Mouse (Mus musculus): Measurements from ENCODE around the gene Gm20696.
A peak's percentile ranks its signal among the peaks of the same experiment; 100 is the strongest.

The Gm20696 gene

DNA sequence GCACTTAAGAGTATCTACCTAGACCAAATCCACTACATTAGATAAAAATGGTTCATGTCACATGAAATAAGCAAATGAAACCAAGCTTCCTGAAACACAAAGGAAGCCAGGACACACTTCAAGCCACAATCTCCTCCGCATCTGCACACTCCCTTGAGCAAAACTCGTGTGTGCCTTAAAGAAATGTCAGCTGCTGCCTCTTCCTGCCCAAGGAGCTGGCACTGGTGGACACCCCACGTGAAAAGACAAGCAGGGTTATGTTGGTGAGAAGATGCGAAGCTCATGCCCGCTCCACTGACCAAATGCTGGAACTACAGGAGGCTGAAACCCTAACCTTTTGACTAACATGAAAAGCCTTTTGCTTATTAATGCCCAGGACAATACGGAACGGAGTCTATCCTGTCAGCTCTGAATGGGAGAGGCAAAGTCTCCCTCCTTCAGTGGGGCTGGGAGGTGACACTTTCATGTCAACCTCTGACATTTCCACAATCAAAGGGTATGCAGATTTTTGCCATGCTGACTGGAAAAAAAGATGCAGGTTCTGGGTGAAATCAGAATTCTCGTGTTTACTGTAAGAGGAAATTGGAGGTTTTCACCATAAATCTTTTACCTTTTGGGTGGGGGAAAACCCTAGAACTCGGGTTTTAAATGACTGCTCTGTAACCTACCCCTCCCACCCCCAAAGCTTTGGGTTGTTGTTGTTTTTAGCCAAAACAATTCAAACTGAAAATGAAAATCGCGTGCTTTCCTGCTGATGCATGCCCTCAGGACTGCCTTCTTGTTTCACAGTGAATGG lies 405.5 kb downstream of the Gm20696 start:
- peak; percentile 31 for DNase-seq (ENCODE audit: low spot score)

GRCm38 (mm10) chr6:99258346-99258745 lies 408.3 kb downstream of the Gm20696 start:
- no peak for DNase-seq (ENCODE audit: low spot score)

DNA sequence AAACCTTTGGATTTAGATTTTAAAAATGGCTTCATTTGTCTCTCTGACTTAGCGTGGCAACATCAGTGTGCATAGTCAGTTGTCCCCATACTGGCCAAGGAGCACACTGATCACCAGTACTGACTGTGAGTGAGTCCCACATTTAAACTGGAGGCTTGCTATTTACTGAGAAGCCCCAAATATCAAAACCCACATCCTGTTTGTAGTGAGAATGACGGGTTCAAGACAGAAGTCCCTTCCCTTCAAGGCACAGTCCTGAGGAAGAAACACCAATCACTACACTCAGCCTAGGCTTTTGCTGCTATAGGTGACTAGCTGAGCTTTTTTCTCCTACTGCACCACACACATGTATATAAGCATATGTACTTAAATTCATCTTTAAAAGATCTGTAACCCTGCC lies 408.9 kb downstream of the Gm20696 start:
- DNase-seq (ENCODE audit: low spot score) = no peak

DNA sequence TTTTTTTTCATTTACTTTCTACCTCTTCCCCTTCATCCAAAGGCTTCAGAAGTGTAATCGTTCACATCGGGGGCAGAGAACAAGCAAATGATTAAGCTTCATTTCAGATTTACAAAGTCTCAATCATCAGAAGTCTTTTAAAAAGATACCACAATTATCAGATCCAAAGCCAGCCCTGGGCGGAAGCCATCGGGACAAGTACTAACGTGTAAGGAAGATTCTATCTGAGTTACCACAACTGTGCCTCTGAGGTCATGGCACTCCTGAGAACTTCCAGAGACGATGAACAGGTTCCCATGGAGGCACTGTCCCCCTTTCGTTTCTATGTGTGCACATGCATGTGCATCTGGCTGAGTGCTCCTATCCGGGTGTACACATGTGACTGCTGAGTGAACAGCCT lies 413.3 kb downstream of the Gm20696 start:
- DNase-seq (ENCODE audit: low spot score) = no peak

- peak; percentile 65 for DNase-seq (ENCODE audit: low spot score)
Measured at GRCm38 (mm10) chr6:99252816-99253215, 413.8 kb downstream of the Gm20696 start.

DNA sequence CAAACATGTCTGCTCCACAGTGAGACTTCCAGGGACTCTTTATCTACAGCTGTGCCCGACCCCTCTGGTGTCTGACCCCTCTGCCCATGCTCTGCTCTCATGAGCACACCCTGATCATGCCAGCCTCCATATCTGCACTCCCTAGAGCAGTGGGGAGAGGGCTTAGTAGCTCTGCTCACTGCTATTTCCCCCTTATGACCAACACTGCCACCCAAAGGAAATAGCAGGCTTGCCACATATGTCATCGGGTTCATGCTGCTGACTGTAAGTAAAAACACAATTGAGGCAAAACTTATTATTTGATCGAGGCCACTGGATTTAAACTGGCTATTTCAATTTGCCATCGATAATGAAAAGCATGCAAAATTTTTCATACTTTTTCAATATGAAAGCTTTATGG lies 414.7 kb downstream of the Gm20696 start:
- no peak for DNase-seq (ENCODE audit: low spot score)

GRCm38 (mm10) chr6:99251222-99251621 lies 415.4 kb downstream of the Gm20696 start:
- DNase-seq (ENCODE audit: low spot score) = no peak

DNA sequence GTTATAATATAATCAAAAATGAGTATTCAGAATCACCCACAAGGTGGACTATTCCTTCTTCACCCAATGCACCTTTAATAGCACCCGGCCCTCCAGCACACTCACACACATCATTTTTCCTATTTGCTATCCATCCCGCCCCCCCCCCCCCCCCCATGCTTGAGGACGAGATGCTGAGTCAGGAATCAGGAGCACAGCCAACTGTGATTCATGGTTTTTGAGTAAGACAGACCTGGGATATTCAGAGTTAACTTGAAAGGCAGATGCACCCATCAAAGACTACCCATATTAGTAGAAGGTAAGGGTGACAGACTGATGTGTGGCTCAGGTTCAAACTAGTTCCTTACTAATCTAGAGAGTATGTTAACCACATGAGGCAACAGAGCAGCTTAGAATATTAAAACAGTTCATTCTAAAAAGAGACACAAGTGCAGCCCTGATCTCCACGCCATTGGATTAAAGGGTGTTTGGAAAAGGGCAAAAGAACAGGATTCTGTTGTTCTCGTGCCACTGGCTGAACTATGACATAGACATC lies 417.0 kb downstream of the Gm20696 start:
- no peak for DNase-seq (ENCODE audit: low spot score)

GRCm38 (mm10) chr6:99248396-99248795 lies 418.2 kb downstream of the Gm20696 start:
- no peak for DNase-seq (ENCODE audit: low spot score)

DNA sequence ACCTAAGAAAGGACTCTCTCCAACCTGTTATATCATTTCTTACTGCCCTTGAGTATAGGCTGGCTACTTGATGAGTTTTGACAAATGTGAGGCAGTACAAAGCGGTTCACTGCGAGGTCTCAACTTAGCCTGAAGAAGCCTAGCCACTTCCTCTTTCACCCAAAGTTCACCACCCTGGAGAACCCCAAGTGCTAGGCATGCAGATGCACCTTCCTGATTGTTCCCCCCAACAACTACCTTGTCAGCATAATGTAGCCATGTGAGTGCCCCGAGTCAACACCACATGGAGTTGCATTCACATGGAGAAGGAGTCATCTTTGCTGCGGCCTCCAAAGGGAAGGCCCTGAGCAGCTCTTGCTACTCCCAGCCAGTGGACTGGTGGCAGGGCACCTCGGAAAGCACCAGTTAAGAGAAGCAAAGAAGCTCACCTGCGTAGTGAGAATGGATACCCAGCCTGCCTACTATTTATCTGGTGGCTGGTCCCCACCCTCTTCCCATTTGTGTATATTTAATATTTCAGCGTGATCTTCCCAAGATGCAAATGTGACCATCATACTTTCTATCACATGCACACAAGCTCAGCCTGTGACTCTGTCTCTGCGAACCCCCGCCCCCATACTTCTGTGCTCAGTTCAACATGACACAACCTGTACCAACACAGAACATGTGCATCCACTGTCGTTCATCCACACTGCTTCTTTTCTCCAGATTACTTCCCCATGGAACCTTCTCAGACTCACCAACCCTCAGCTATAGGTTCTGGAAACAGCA lies 424.8 kb downstream of the Gm20696 start:
- DNase-seq (ENCODE audit: low spot score) = peak; percentile 26

- no peak for DNase-seq (ENCODE audit: low spot score)
Measured at GRCm38 (mm10) chr6:99240764-99241163, 425.8 kb downstream of the Gm20696 start.

GRCm38 (mm10) chr6:99235588-99235987 lies 431.0 kb downstream of the Gm20696 start:
- no peak for DNase-seq (ENCODE audit: low spot score)

GRCm38 (mm10) chr6:99233411-99233810 lies 433.2 kb downstream of the Gm20696 start:
- DNase-seq (ENCODE audit: low spot score) = no peak

GRCm38 (mm10) chr6:99228336-99228870 lies 438.2 kb downstream of the Gm20696 start:
- DNase-seq (ENCODE audit: low spot score) = no peak

DNA sequence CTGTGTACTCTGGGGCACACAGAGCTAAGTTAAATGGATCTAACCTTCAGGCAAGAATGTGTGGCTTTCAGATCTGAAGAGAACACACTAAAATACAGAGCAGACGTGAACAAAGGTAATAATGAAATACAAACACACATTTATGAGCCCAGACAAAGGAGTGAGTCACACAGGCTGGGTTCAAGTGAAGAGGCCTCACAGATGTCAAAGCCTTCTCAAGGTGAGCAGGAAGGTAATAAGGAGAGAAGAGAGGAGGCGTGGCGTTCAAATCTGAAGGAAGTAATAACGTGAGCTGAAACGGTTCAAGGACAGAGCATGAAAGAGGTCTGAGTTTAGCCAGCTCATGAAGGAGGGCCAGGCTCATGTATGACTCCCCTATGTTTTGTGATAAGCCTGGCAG lies 445.4 kb downstream of the Gm20696 start:
- no peak for DNase-seq (ENCODE audit: low spot score)

DNA sequence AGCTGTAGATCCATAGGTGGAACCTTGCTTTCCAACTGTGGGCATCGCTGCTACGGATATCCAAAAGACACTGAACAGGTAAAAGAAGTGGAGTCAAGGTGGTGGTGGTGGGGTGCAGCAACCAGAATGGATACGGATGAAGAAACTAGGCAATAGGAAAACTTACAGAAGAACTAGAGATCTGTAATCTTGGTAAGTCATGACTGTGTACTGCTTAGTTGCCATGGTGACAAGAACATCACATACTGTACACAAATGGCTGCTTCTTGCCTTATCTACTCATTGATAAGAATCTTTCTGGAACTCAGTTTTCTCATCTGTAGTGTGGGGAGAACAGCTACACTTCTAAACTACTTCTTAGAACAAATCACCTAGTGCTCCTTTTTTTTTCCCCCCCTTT lies 446.1 kb downstream of the Gm20696 start:
- DNase-seq (ENCODE audit: low spot score) = no peak

DNA sequence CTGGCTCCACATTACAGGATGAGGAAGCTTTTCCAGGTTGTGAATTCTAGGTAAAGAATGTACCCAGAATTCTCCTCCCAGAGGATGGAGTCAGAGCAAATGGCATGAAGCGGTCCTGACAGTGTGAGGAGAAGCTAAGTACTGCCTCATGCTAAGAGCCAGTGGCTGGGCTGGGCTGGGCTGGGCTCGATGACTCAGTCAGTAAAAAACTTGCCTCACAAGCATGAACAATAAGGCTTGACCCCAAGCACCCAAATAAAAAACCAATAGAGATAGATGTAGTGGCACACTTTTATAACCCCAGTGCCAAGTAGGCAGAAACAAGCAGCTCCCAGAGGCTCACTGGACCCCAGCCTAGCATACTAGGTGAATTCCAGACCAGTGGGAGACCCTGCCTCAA lies 448.8 kb downstream of the Gm20696 start:
- no peak for DNase-seq (ENCODE audit: low spot score)

DNA sequence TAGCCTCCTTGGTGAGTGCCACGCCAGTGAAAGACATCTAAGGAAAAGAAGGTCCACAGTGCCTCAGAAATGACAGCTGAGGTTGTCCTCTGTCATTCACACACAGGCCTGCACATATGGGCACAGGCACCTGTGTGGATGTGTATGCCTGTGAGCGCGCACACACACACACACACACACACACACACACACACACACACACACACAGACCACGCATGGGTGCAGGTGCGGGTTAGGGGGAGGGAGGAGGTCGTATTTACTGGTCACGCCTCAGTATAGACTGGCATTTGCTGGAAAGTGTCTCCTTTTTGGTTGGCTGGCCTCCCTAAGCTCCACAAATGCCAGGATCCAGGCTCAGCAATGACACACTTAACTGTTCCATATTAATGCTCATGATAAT lies 449.4 kb downstream of the Gm20696 start:
- DNase-seq (ENCODE audit: low spot score) = no peak

DNA sequence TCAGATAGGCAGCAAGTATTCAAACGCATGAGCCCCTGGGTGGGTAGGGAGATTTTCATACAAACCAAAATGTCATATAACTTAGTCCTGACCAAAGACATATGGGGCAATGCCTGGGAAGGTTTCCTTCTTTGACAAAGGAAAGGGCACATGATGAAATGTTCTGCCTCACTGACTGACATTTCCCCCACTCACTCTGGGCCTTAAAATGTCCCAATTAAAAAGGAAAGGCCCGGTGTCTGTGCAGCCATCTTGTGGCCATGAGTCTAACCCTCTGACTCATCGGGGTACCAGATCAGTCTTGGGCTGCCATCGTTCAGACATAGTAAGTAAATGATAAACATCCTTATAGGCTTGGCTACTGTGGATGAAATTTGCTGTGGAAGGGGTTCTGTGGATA lies 454.1 kb downstream of the Gm20696 start:
- DNase-seq (ENCODE audit: low spot score) = no peak

GRCm38 (mm10) chr6:99211663-99212333 lies 454.8 kb downstream of the Gm20696 start:
- no peak for DNase-seq (ENCODE audit: low spot score)

GRCm38 (mm10) chr6:99210161-99210560 lies 456.4 kb downstream of the Gm20696 start:
- no peak for DNase-seq (ENCODE audit: low spot score)

Data from lung, postnatal 25 days (tissue).